Mouse (Mus musculus): ENCODE measurements around the gene Olfr1393.
"Not testable (repeated sequence)": the region's sequence is repeated elsewhere in the genome, so short reads cannot be mapped to it uniquely, and the experiment has no call there.

The Olfr1393 gene

GRCm38 (mm10) chr11:49251380-49251761 is 26.7 kb upstream of the Olfr1393 start:
- no peak for DNase-seq (ENCODE audit: low spot score)

- no peak for DNase-seq (ENCODE audit: low spot score)
Measured at GRCm38 (mm10) chr11:49252048-49252447, 26.1 kb upstream of the Olfr1393 start.

GRCm38 (mm10) chr11:49253035-49253434 is 25.1 kb upstream of the Olfr1393 start:
- no peak for DNase-seq (ENCODE audit: low spot score)

- DNase-seq (ENCODE audit: low spot score) = no peak
Measured at GRCm38 (mm10) chr11:49259296-49259695, 18.8 kb upstream of the Olfr1393 start.

- DNase-seq (ENCODE audit: low spot score) = no peak
Measured at GRCm38 (mm10) chr11:49259829-49260228, 18.3 kb upstream of the Olfr1393 start.

- no peak for DNase-seq (ENCODE audit: low spot score)
Measured at GRCm38 (mm10) chr11:49260598-49261312, 17.3 kb upstream of the Olfr1393 start.

GRCm38 (mm10) chr11:49261313-49261855 is 16.7 kb upstream of the Olfr1393 start:
- no peak for DNase-seq (ENCODE audit: low spot score)

GRCm38 (mm10) chr11:49262286-49262685 is 15.8 kb upstream of the Olfr1393 start:
- DNase-seq (ENCODE audit: low spot score) = no peak

- no peak for DNase-seq (ENCODE audit: low spot score)
Measured at GRCm38 (mm10) chr11:49263149-49263548, 15.0 kb upstream of the Olfr1393 start.

- DNase-seq (ENCODE audit: low spot score) = no peak
Measured at GRCm38 (mm10) chr11:49264081-49264480, 14.0 kb upstream of the Olfr1393 start.

- no peak for DNase-seq (ENCODE audit: low spot score)
Measured at GRCm38 (mm10) chr11:49264622-49265021, 13.5 kb upstream of the Olfr1393 start.

GRCm38 (mm10) chr11:49265101-49265500 is 13.0 kb upstream of the Olfr1393 start:
- no peak for DNase-seq (ENCODE audit: low spot score)

- DNase-seq (ENCODE audit: low spot score) = no peak
Measured at GRCm38 (mm10) chr11:49266671-49267070, 11.4 kb upstream of the Olfr1393 start.

GRCm38 (mm10) chr11:49267316-49267715 is 10.8 kb upstream of the Olfr1393 start:
- no peak for DNase-seq (ENCODE audit: low spot score)

- DNase-seq (ENCODE audit: low spot score) = no peak
Measured at GRCm38 (mm10) chr11:49267970-49268579, 10.0 kb upstream of the Olfr1393 start.

- no peak for DNase-seq (ENCODE audit: low spot score)
Measured at GRCm38 (mm10) chr11:49269761-49270160, 8.3 kb upstream of the Olfr1393 start.

GRCm38 (mm10) chr11:49270368-49270767 is 7.7 kb upstream of the Olfr1393 start:
- no peak for DNase-seq (ENCODE audit: low spot score)

- DNase-seq (ENCODE audit: low spot score) = peak; percentile 51
Measured at GRCm38 (mm10) chr11:49271334-49271733, 6.8 kb upstream of the Olfr1393 start.

- no peak for DNase-seq (ENCODE audit: low spot score)
Measured at GRCm38 (mm10) chr11:49273834-49274519, 4.1 kb upstream of the Olfr1393 start.

- DNase-seq (ENCODE audit: low spot score) = not testable (repeated sequence)
Measured at GRCm38 (mm10) chr11:49284982-49285381, 6.9 kb downstream of the Olfr1393 start, which contains the start of gene Olfr1392. TSS of gene Olfr1392 (plus strand) at chr11:49285282.

GRCm38 (mm10) chr11:49287251-49287650 is 9.1 kb downstream of the Olfr1393 start:
- no peak for DNase-seq (ENCODE audit: low spot score)

- DNase-seq (ENCODE audit: low spot score) = no peak
Measured at GRCm38 (mm10) chr11:49292777-49293176, 14.7 kb downstream of the Olfr1393 start.

- DNase-seq (ENCODE audit: low spot score) = no peak
Measured at GRCm38 (mm10) chr11:49304441-49304840, 26.3 kb downstream of the Olfr1393 start, which contains the start of gene Olfr10. TSS of gene Olfr10 (plus strand) at chr11:49304741.

All from embryo, embryonic 10 days (tissue).